Mouse (Mus musculus) MEL (cell line): Measurements from ENCODE around the gene Ctnnb1.

ENCODE experiments used
- CHD2 ChIP-seq: IDR thresholded peaks from 2 replicates; pipeline ENCODE4 v1.6.1; 2011; ENCODE audit warnings: low read length, improper control_type of control experiment
- CTCF ChIP-seq, 3 experiments: IDR thresholded peaks in 2 of 3; conservative IDR thresholded peaks in 1 of 3; 2 replicates each; pipeline ENCODE4 v1.5.1; 2011 to 2012; ENCODE audit warnings: low read length in 3 of 3, low read depth in 2 of 3, mild to moderate bottlenecking in 2 of 3, improper control_type of control experiment in 1 of 3, inconsistent platforms in 1 of 3, mixed read lengths in 1 of 3, moderate library complexity in 1 of 3; ENCODE audit not compliant: control insufficient read depth in 1 of 3, insufficient read depth in 1 of 3, poor library complexity in 1 of 3, severe bottlenecking in 1 of 3
- GATA1 ChIP-seq: IDR thresholded peaks from 2 replicates; pipeline ENCODE4 v1.6.1; 2011; ENCODE audit warnings: low read depth, low read length, improper control_type of control experiment
- MAFK ChIP-seq: IDR thresholded peaks from 2 replicates; pipeline ENCODE4 v1.6.1; 2011; ENCODE audit warnings: low read depth, mild to moderate bottlenecking, low read length, improper control_type of control experiment, borderline replicate concordance
- MEF2A ChIP-seq: IDR thresholded peaks from 2 replicates; pipeline ENCODE4 v1.6.1; 2014; ENCODE audit warnings: low read depth, mild to moderate bottlenecking, inconsistent platforms, low read length, improper control_type of control experiment; ENCODE audit not compliant: poor library complexity, insufficient replicate concordance, severe bottlenecking; ENCODE audit errors: extremely low read depth
- POLR2A ChIP-seq, 2 experiments: IDR thresholded peaks; 2 replicates each; pipeline ENCODE4 v1.6.1; 2011 to 2012; ENCODE audit warnings: low read length in 2 of 2, mild to moderate bottlenecking in 2 of 2, control low read depth in 1 of 2, improper control_type of control experiment in 1 of 2, low read depth in 1 of 2, moderate library complexity in 1 of 2; ENCODE audit not compliant: control insufficient read depth in 1 of 2, insufficient read depth in 1 of 2, poor library complexity in 1 of 2
- UBTF ChIP-seq: IDR thresholded peaks from 2 replicates; pipeline ENCODE4 v1.6.1; 2012; ENCODE audit warnings: low read depth, mild to moderate bottlenecking, inconsistent platforms, low read length, improper control_type of control experiment, moderate library complexity, borderline replicate concordance; ENCODE audit not compliant: insufficient read depth
- ZC3H11A ChIP-seq: IDR thresholded peaks from 2 replicates; pipeline ENCODE4 v1.6.1; 2012; ENCODE audit warnings: low read depth, mild to moderate bottlenecking, inconsistent platforms, low read length, improper control_type of control experiment
- ZMIZ1 ChIP-seq: IDR thresholded peaks from 2 replicates; pipeline ENCODE4 v1.6.1; 2012; ENCODE audit warnings: low read depth, mild to moderate bottlenecking, inconsistent platforms, low read length, improper control_type of control experiment, moderate library complexity

DNA sequence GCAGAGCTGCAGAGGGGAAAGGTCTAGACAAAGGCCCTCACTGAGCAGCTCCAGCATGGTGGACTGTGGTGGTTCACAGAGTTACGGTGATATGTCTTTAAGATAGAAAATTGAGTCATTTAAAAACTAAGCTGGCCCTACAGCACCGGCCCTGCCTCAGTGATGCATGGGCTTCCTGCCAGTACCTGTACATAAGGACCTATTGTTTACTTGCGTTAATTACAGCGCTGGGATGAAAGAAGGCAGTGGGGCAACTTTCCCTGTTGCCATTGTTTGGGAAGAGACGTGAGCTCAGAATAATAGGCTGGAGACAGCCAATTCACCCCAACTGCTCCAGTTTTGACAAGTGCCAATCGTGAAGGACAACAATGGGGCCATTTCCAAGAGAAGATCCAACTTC is 3.4 kb downstream of the Ctnnb1 start:
- TF ChIP-seq GATA1 (no peak), ZC3H11A (no peak), POLR2A (IDR thresholded peaks at IDR 0.05; ENCODE audit: control insufficient read depth in 1 of 2, insufficient read depth in 1 of 2, low read depth in 1 of 2, low read length in 2 of 2, poor library complexity in 1 of 2) (no peak), CTCF (IDR thresholded peaks at IDR 0.05 in 2 of 3, conservative IDR thresholded peaks at IDR 0.05 in 1 of 3; ENCODE audit: control insufficient read depth in 1 of 3, insufficient read depth in 1 of 3, low read depth in 2 of 3, low read length in 3 of 3, poor library complexity in 1 of 3, severe bottlenecking in 1 of 3) (no peak), ZMIZ1 (no peak), MEF2A (no peak), UBTF (no peak), MAFK (no peak), CHD2 (no peak)
